Mouse (Mus musculus) brain, embryonic 14.5 days (tissue): ENCODE data around the gene Preb.

Source experiments
- CTCF ChIP-seq: fragments of 200-500 bp; IDR thresholded peaks from 2 replicates; pipeline ENCODE4 v1.5.1; 2012; ENCODE audit warnings: inconsistent platforms, mild to moderate bottlenecking, moderate library complexity, borderline replicate concordance; ENCODE audit not compliant: insufficient read depth, insufficient read length; ENCODE audit errors: extremely low read depth
- POLR2A ChIP-seq: fragments of 200-500 bp; IDR thresholded peaks from 2 replicates; pipeline ENCODE4 v1.6.1; 2012; ENCODE audit warnings: mild to moderate bottlenecking, inconsistent platforms, borderline replicate concordance; ENCODE audit not compliant: poor library complexity, insufficient read depth, insufficient read length, severe bottlenecking; ENCODE audit errors: extremely low read depth

DNA sequence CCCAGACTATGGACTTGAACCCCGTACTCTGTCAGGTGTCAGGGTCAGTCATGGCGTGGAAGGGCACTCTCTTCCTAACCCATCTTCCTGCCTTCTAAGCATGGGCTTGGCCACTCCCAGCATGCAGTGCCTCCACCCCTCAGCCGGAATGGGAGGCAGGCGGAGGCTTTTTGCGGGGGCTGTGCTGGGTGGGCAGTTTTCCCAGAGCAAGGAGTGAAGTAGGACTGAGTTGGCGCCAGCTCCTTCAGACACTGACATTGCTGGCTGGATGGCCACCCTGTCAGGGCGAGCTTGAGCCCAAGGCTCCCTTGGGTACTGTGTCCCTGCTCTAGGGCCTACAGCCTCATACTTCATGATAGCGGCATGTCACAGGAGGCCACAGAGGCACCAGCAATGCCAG lies 8.3 kb upstream of the Preb start, which contains the start of gene Tcf23:
- no peak for TF ChIP-seq CTCF
- TF ChIP-seq POLR2A: no peak
